Mouse (Mus musculus): ENCODE data around the gene Cdh15. TPM values are rescaled to one million over a fixed set of nuclear protein-coding genes. Genes with fewer than 3 reads are reported as not detected.

The Cdh15 gene
- polyA plus RNA-seq, 1 experiment, result 108 TPM

DNA sequence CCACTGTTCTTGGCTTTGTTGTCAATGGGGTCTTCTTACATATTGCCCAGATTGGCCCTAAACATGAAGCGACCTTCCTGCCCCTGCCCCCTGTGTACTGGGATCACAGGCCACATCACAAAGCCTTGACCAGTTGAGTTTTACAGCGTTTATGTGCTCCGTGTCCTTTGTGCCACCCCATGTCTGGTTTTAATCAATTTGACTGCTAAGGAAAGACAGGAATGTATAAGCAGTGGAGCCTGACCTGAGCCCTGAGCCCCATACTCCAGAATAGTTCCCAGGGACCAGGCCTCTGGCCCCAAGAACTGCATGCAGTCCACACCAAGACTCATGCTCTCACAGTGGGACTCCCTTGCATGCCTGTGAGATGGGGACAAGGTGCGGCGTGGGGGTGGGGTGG lies 27.4 kb downstream of the Cdh15 start:
- Histone ChIP-seq H3ac (ENCODE audit: control insufficient read depth, insufficient read length, low read depth) (no peak overlapping the region), H3K79me2 (ENCODE audit: control insufficient read depth, insufficient read depth) (no peaks in the 10 kb centered on the region), H3K36me3 (ENCODE audit: control insufficient read depth, insufficient read depth) (no peaks in the 10 kb centered on the region), H3K79me3 (ENCODE audit: low read depth) (no peaks in the 10 kb centered on the region), H3K27me3 (ENCODE audit: control insufficient read depth, insufficient read depth, insufficient read length) (no peaks in the 10 kb centered on the region), H3K4me3 (ENCODE audit: insufficient read depth, poor library complexity, severe bottlenecking) (no peak overlapping the region)
- TF ChIP-seq USF1 (IDR thresholded peaks at IDR 0.05; ENCODE audit: low read depth), result no peak
- TF ChIP-seq CTCF (IDR thresholded peaks at IDR 0.05; ENCODE audit: control insufficient read depth, insufficient read depth, insufficient read length), result no peak
- no peak for TF ChIP-seq FOSL1 (IDR thresholded peaks at IDR 0.05; ENCODE audit: insufficient read depth, low read length, poor library complexity, severe bottlenecking)
- TF ChIP-seq MYOD1 (IDR thresholded peaks at IDR 0.05; ENCODE audit: control insufficient read depth, insufficient read length, low read depth), result no peak
- TF ChIP-seq MYOG (IDR thresholded peaks at IDR 0.05; ENCODE audit: control insufficient read depth, extremely low read depth, insufficient read length), result no peak
- TF ChIP-seq MAX (IDR thresholded peaks at IDR 0.05), result no peak
- no peak for TF ChIP-seq CEBPB (IDR thresholded peaks at IDR 0.05; ENCODE audit: low read depth)

DNA sequence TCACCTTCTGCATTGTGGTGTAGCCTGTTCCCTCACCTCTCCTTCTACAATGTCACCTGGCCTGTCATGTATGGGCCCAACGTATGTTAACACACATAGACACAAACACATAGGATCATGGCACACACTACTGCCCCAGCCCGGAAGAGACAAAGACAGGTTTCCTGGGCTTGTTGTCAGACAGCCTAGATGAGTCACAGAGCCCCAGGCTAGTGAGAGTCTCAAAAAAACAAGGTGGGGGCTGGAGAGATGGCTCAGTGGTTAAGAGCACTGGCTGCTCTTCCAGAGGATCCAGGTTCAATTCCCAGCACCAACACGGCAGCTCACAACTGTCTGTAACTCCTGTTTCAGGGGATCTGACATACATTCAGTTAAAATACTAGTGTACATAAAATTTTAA lies 30.5 kb downstream of the Cdh15 start:
- peaks cover 7% of the 10 kb centered on the region for H3K36me3 ChIP-seq (ENCODE audit: control insufficient read depth, insufficient read depth)
- H3K4me3 ChIP-seq (ENCODE audit: insufficient read depth, poor library complexity, severe bottlenecking), result no peak overlapping the region
- no peak for TF ChIP-seq MYOD1 (IDR thresholded peaks at IDR 0.05; ENCODE audit: control insufficient read depth, insufficient read length, low read depth)
- H3K79me3 ChIP-seq (ENCODE audit: low read depth), result no peaks in the 10 kb centered on the region
- no peaks in the 10 kb centered on the region for H3K79me2 ChIP-seq (ENCODE audit: control insufficient read depth, insufficient read depth)
- H3K27me3 ChIP-seq (ENCODE audit: control insufficient read depth, insufficient read depth, insufficient read length), result no peaks in the 10 kb centered on the region
- no peak overlapping the region for H3ac ChIP-seq (ENCODE audit: control insufficient read depth, insufficient read length, low read depth)

DNA sequence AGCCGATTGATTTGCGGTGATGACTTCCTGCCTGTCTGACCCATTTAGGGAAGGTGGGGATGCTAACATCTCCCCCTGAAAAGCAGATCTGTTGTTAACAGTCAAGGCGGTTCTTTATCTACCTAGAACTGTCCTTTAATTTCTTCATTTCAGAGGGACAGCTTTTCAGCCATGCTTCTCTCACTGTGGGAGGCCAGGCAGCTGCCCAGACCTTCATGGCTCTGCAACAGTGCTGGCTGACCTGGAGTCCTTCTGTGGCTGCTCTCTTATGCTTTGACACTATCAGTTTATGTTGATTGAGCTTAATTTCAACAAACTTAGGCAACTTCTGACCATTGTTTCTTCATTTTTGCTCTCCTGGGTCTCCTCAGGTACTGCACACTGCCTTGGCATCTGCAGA lies 32.5 kb downstream of the Cdh15 start:
- TF ChIP-seq CEBPB (IDR thresholded peaks at IDR 0.05; ENCODE audit: low read depth) (no peak), MYOD1 (IDR thresholded peaks at IDR 0.05; ENCODE audit: control insufficient read depth, insufficient read length, low read depth) (no peak), MYOG (IDR thresholded peaks at IDR 0.05; ENCODE audit: control insufficient read depth, extremely low read depth, insufficient read length) (no peak), CTCF (IDR thresholded peaks at IDR 0.05; ENCODE audit: control insufficient read depth, insufficient read depth, insufficient read length) (no peak)
- no peaks in the 10 kb centered on the region for H3K27me3 ChIP-seq (ENCODE audit: control insufficient read depth, insufficient read depth, insufficient read length)
- no peak overlapping the region for H3K4me3 ChIP-seq (ENCODE audit: insufficient read depth, poor library complexity, severe bottlenecking)
- no peak overlapping the region for H3ac ChIP-seq (ENCODE audit: control insufficient read depth, insufficient read length, low read depth)
- no peaks in the 10 kb centered on the region for H3K79me3 ChIP-seq (ENCODE audit: low read depth)
- no peaks in the 10 kb centered on the region for H3K79me2 ChIP-seq (ENCODE audit: control insufficient read depth, insufficient read depth)
- peaks cover 27% of the 10 kb centered on the region for H3K36me3 ChIP-seq (ENCODE audit: control insufficient read depth, insufficient read depth)

DNA sequence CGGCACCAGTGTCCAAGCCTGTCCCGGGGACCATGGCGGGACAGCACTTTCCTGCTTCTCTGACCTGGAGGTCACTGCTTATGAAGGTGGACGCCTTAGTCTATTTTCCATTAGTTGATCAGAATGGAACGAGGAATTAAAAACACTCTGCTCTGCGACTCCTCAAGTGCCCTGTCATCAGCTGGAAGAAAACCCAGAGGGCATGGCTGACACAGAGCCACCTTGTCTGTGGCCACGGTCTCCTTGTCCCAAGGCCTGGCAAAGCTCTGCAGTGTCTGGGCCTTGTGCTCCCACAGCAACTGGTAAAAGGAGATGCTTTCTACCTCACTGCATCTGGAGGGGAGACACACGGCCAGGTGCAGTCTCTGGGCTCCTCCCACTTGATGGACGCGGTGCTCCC lies 35.9 kb downstream of the Cdh15 start:
- Histone ChIP-seq H3K36me3 (ENCODE audit: control insufficient read depth, insufficient read depth) (peaks cover 54% of the 10 kb centered on the region), H3K79me3 (ENCODE audit: low read depth) (no peaks in the 10 kb centered on the region), H3K79me2 (ENCODE audit: control insufficient read depth, insufficient read depth) (no peaks in the 10 kb centered on the region), H3K4me3 (ENCODE audit: insufficient read depth, poor library complexity, severe bottlenecking) (no peak overlapping the region), H3ac (ENCODE audit: control insufficient read depth, insufficient read length, low read depth) (no peak overlapping the region), H3K27me3 (ENCODE audit: control insufficient read depth, insufficient read depth, insufficient read length) (no peaks in the 10 kb centered on the region)
- TF ChIP-seq FOSL1 (IDR thresholded peaks at IDR 0.05; ENCODE audit: insufficient read depth, low read length, poor library complexity, severe bottlenecking) (no peak), MYOG (IDR thresholded peaks at IDR 0.05; ENCODE audit: control insufficient read depth, extremely low read depth, insufficient read length) (no peak), CEBPB (IDR thresholded peaks at IDR 0.05; ENCODE audit: low read depth) (no peak), MYOD1 (IDR thresholded peaks at IDR 0.05; ENCODE audit: control insufficient read depth, insufficient read length, low read depth) (no peak), USF1 (IDR thresholded peaks at IDR 0.05; ENCODE audit: low read depth) (no peak), MAX (IDR thresholded peaks at IDR 0.05) (no peak), CTCF (IDR thresholded peaks at IDR 0.05; ENCODE audit: control insufficient read depth, insufficient read depth, insufficient read length) (no peak)

DNA sequence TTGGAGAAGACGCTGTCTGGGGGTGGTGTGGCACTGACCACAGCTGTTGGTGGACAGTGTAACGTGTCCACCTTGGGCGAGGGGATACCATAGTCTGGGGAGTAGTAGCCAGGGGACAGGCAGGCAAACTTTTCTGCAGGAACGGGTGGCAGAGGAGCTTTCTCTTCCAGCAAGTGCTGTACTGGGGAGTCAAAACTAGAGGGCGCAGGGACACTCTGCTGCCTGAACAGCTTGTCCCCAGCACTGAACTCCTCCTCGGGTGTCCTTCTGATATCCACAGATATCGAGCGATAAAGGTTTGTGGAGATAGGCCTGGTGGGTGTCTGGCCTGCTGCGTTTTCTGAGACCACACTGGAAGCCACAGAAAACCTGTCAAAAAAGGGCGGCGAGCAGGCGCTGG lies 43.7 kb downstream of the Cdh15 start:
- H3K79me3 ChIP-seq (ENCODE audit: low read depth), result no peaks in the 10 kb centered on the region
- H3K36me3 ChIP-seq (ENCODE audit: control insufficient read depth, insufficient read depth), result peaks cover 75% of the 10 kb centered on the region
- H3K79me2 ChIP-seq (ENCODE audit: control insufficient read depth, insufficient read depth), result no peaks in the 10 kb centered on the region
- no peaks in the 10 kb centered on the region for H3K27me3 ChIP-seq (ENCODE audit: control insufficient read depth, insufficient read depth, insufficient read length)
- TF ChIP-seq CTCF (IDR thresholded peaks at IDR 0.05; ENCODE audit: control insufficient read depth, insufficient read depth, insufficient read length), result no peak
- no peak for TF ChIP-seq CEBPB (IDR thresholded peaks at IDR 0.05; ENCODE audit: low read depth)
- no peak overlapping the region for H3K4me3 ChIP-seq (ENCODE audit: insufficient read depth, poor library complexity, severe bottlenecking)
- H3ac ChIP-seq (ENCODE audit: control insufficient read depth, insufficient read length, low read depth), result no peak overlapping the region

DNA sequence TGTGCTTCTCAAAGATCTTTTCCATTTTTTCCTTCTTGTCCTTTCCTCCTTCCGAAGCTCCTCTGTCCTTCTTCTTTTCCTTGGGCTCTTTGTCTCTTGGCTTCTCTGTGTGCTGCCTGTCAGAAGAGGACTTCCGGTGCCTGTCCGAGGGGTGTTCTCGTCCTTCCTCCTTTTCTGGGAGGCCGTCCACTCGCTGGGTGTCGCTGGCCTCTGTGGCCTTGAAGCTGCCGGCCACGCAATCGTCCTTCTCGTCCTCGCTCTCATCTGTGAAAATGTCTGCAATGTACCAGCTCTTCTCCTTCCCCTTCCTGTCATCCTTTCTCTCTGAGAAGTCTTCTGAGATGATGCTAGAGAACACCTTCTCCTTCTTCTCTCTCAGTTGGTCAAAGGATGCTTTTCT lies 45.7 kb downstream of the Cdh15 start:
- H3ac ChIP-seq (ENCODE audit: control insufficient read depth, insufficient read length, low read depth), result no peak overlapping the region
- TF ChIP-seq MAX (IDR thresholded peaks at IDR 0.05) (no peak), USF1 (IDR thresholded peaks at IDR 0.05; ENCODE audit: low read depth) (no peak), MYOD1 (IDR thresholded peaks at IDR 0.05; ENCODE audit: control insufficient read depth, insufficient read length, low read depth) (no peak), MYOG (IDR thresholded peaks at IDR 0.05; ENCODE audit: control insufficient read depth, extremely low read depth, insufficient read length) (no peak)
- H3K36me3 ChIP-seq (ENCODE audit: control insufficient read depth, insufficient read depth), result peaks cover 80% of the 10 kb centered on the region
- H3K79me3 ChIP-seq (ENCODE audit: low read depth), result no peaks in the 10 kb centered on the region
- H3K4me3 ChIP-seq (ENCODE audit: insufficient read depth, poor library complexity, severe bottlenecking), result no peak overlapping the region
- H3K27me3 ChIP-seq (ENCODE audit: control insufficient read depth, insufficient read depth, insufficient read length), result no peaks in the 10 kb centered on the region
- no peaks in the 10 kb centered on the region for H3K79me2 ChIP-seq (ENCODE audit: control insufficient read depth, insufficient read depth)

Data from C2C12 (cell line).